Mouse (Mus musculus): ENCODE measurements at regions not wholly inside any gene's neighbourhood (a gene's known extent, or its start where the extent isn't known, plus 50 kb on each side); places are given as distances from the start of the nearest gene placed in this dataset.

- ATAC-seq (ENCODE audit: low read depth) = peak; percentile 47; the same call in 1 of the 2 replicates
- Histone ChIP-seq H3K9ac (ENCODE audit: low read depth, low read length) (no peak overlapping the region), H3K4me1 (ENCODE audit: control insufficient read depth, low read depth, low read length) (no peaks in the 10 kb centered on the region), H3K27me3 (ENCODE audit: control insufficient read depth, insufficient read depth, low read depth, low read length) (no peaks in the 10 kb centered on the region; the same call in 1 of the 2 replicates), H3K4me3 (ENCODE audit: low read depth, low read length) (no peak overlapping the region), H3K36me3 (ENCODE audit: control insufficient read depth, insufficient read depth) (no peaks in the 10 kb centered on the region), H3K4me2 (ENCODE audit: low read depth, low read length) (no peak overlapping the region), H3K9me3 (replicated peaks; ENCODE audit: control insufficient read depth, low read length) (no peaks in the 10 kb centered on the region), H3K27ac (ENCODE audit: low read length) (no peak overlapping the region)
- WGBS (ENCODE audit: insufficient replicate concordance) = 41% methylated on average over 4 of the region's 4 CpGs
Measured at GRCm38 (mm10) chr19:14724637-14725036, 126.8 kb upstream of the Tle4 start.

DNA sequence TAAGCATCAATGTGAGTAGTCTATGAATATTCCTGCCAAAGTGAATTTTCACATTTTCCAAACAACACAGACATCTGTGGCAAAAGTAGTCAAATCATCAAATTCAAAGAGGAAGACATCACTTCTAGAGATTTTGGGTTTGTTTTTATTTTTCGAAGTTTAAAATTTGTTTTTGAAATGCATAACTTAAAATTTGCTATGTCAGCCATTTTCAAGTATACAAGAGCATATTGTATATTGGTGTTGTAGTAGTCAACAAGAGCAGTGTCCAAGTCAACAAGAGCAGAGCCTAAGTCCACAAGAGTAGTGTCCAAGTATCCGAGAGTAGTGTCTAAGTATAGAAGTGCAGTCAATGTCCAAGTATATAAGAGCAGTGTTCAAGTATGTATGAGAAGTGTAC is 107.9 kb upstream of the Tle4 start:
- 59% methylated on average over 2 of the region's 2 CpGs for WGBS (ENCODE audit: insufficient replicate concordance)
- no peaks in the 10 kb centered on the region for H3K27me3 ChIP-seq (ENCODE audit: control insufficient read depth, insufficient read depth, low read depth, low read length)
- no peak overlapping the region for H3K9ac ChIP-seq (ENCODE audit: low read depth, low read length)
- no peaks in the 10 kb centered on the region for H3K4me1 ChIP-seq (ENCODE audit: control insufficient read depth, low read depth, low read length)
- H3K9me3 ChIP-seq (replicated peaks; ENCODE audit: control insufficient read depth, low read length) = no peaks in the 10 kb centered on the region
- H3K4me2 ChIP-seq (ENCODE audit: low read depth, low read length) = no peak overlapping the region
- ATAC-seq (ENCODE audit: low read depth) = no peak
- H3K36me3 ChIP-seq (ENCODE audit: control insufficient read depth, insufficient read depth) = no peaks in the 10 kb centered on the region
- H3K4me3 ChIP-seq (ENCODE audit: low read depth, low read length) = no peak overlapping the region
- H3K27ac ChIP-seq (ENCODE audit: low read length) = no peak overlapping the region

- no peaks in the 10 kb centered on the region for H3K9me3 ChIP-seq (replicated peaks; ENCODE audit: control insufficient read depth, low read length)
- ATAC-seq (ENCODE audit: low read depth) = no peak
- WGBS (ENCODE audit: insufficient replicate concordance) = 66% methylated on average over 4 of the region's 4 CpGs
Measured at GRCm38 (mm10) chr19:14701116-14701515, 103.3 kb upstream of the Tle4 start.

DNA sequence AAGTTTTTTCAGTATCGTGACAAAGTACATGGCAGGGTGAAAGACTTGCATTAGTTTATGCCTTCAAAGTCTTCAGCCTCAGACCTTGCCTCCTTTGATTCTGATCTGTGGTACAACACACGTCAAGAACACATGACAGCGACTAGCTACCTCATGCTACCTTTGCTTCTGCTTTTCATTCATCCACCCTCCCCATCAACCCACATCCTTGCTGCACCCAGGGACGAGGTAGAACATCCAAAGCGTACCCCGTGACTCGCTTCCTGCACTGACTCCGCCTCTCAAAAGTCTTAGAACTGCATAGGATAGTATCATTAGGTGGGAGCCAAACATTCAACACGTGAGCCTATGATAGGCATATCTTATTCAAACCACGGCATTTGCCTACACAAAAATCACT is 97.5 kb upstream of the Tle4 start:
- no peak overlapping the region for H3K27ac ChIP-seq (ENCODE audit: low read length)
- no peak overlapping the region for H3K9ac ChIP-seq (ENCODE audit: low read depth, low read length)
- H3K9me3 ChIP-seq (replicated peaks; ENCODE audit: control insufficient read depth, low read length) = no peaks in the 10 kb centered on the region
- no peak overlapping the region for H3K4me3 ChIP-seq (ENCODE audit: low read depth, low read length)
- ATAC-seq (ENCODE audit: low read depth) = no peak
- H3K36me3 ChIP-seq (ENCODE audit: control insufficient read depth, insufficient read depth) = no peaks in the 10 kb centered on the region
- H3K27me3 ChIP-seq (ENCODE audit: control insufficient read depth, insufficient read depth, low read depth, low read length) = no peaks in the 10 kb centered on the region
- H3K4me2 ChIP-seq (ENCODE audit: low read depth, low read length) = no peak overlapping the region
- WGBS (ENCODE audit: insufficient replicate concordance) = 57% methylated on average over 10 of the region's 10 CpGs
- no peaks in the 10 kb centered on the region for H3K4me1 ChIP-seq (ENCODE audit: control insufficient read depth, low read depth, low read length)

More at GRCm38 (mm10) chr19:14701116-14701515, 103.3 kb upstream of the Tle4 start:
- Histone ChIP-seq H3K27me3 (ENCODE audit: control insufficient read depth, insufficient read depth, low read depth, low read length) (no peaks in the 10 kb centered on the region), H3K9ac (ENCODE audit: low read depth, low read length) (no peak overlapping the region), H3K36me3 (ENCODE audit: control insufficient read depth, insufficient read depth) (no peaks in the 10 kb centered on the region), H3K27ac (ENCODE audit: low read length) (no peak overlapping the region), H3K4me1 (ENCODE audit: control insufficient read depth, low read depth, low read length) (no peaks in the 10 kb centered on the region), H3K4me3 (ENCODE audit: low read depth, low read length) (no peak overlapping the region), H3K4me2 (ENCODE audit: low read depth, low read length) (no peak overlapping the region)

- Histone ChIP-seq H3K4me1 (ENCODE audit: control insufficient read depth, low read depth, low read length) (no peaks in the 10 kb centered on the region), H3K4me3 (ENCODE audit: low read depth, low read length) (no peak overlapping the region), H3K9me3 (replicated peaks; ENCODE audit: control insufficient read depth, low read length) (no peaks in the 10 kb centered on the region), H3K36me3 (ENCODE audit: control insufficient read depth, insufficient read depth) (no peaks in the 10 kb centered on the region), H3K4me2 (ENCODE audit: low read depth, low read length) (no peak overlapping the region), H3K27me3 (ENCODE audit: control insufficient read depth, insufficient read depth, low read depth, low read length) (no peaks in the 10 kb centered on the region), H3K27ac (ENCODE audit: low read length) (no peak overlapping the region), H3K9ac (ENCODE audit: low read depth, low read length) (no peak overlapping the region)
- ATAC-seq (ENCODE audit: low read depth) = no peak
Measured at GRCm38 (mm10) chr19:14692183-14692582, 94.3 kb upstream of the Tle4 start.

DNA sequence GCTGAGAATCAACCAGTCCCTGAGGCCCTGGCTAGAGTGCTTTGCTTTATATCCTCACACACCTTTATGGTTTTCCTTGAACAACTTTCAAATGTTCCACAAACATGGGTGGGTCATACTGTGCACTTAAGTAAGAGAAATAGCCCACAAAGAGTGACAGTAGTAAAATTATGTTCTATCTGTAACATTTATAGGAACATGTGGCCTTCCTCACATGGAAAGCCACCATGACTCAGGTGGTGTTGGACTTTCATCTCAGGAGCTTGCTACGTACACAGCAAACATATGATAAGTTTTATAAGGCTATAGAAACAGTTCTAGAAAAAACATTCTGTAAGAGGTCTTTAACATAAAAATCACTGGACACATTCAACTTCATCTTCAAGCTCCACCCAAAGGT is 87.8 kb upstream of the Tle4 start:
- Histone ChIP-seq H3K36me3 (ENCODE audit: control insufficient read depth, insufficient read depth) (no peaks in the 10 kb centered on the region), H3K4me2 (ENCODE audit: low read depth, low read length) (no peak overlapping the region), H3K27me3 (ENCODE audit: control insufficient read depth, insufficient read depth, low read depth, low read length) (no peaks in the 10 kb centered on the region), H3K4me1 (ENCODE audit: control insufficient read depth, low read depth, low read length) (no peaks in the 10 kb centered on the region), H3K4me3 (ENCODE audit: low read depth, low read length) (no peak overlapping the region), H3K9ac (ENCODE audit: low read depth, low read length) (no peak overlapping the region), H3K9me3 (replicated peaks; ENCODE audit: control insufficient read depth, low read length) (no peaks in the 10 kb centered on the region), H3K27ac (ENCODE audit: low read length) (no peak overlapping the region)
- no peak for ATAC-seq (ENCODE audit: low read depth)
- WGBS (ENCODE audit: insufficient replicate concordance) = 76% methylated on average over 1 of the region's 1 CpGs

GRCm38 (mm10) chr19:14684669-14685068 is 86.8 kb upstream of the Tle4 start:
- H3K4me3 ChIP-seq (ENCODE audit: low read depth, low read length) = no peak overlapping the region
- H3K9me3 ChIP-seq (replicated peaks; ENCODE audit: control insufficient read depth, low read length) = no peaks in the 10 kb centered on the region
- no peak overlapping the region for H3K4me2 ChIP-seq (ENCODE audit: low read depth, low read length)
- no peaks in the 10 kb centered on the region for H3K36me3 ChIP-seq (ENCODE audit: control insufficient read depth, insufficient read depth)
- 77% methylated on average over 3 of the region's 3 CpGs for WGBS (ENCODE audit: insufficient replicate concordance)
- ATAC-seq (ENCODE audit: low read depth) = no peak
- no peaks in the 10 kb centered on the region for H3K27me3 ChIP-seq (ENCODE audit: control insufficient read depth, insufficient read depth, low read depth, low read length)
- H3K9ac ChIP-seq (ENCODE audit: low read depth, low read length) = no peak overlapping the region
- no peaks in the 10 kb centered on the region for H3K4me1 ChIP-seq (ENCODE audit: control insufficient read depth, low read depth, low read length)
- H3K27ac ChIP-seq (ENCODE audit: low read length) = no peak overlapping the region

DNA sequence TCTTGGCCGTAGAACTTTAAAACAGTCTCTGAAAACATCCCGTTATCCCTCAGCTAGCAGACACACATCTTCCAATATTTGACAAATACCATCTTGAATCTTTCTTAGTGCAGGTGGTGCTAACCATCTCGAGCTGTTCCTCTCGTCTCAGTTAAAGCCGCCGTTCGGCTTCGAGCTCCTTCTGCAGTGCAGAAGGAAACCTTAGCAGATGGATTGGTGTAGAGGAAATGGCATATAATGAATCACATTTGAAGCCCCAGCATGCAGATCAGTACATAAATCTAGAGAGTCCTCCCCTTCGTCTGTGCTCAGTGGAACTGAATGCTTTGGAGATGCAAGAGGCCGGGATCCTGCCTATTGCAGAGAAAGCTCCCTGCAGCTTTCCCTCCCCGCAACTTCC is 83.5 kb upstream of the Tle4 start:
- Histone ChIP-seq H3K4me2 (ENCODE audit: low read depth, low read length) (no peak overlapping the region), H3K27me3 (ENCODE audit: control insufficient read depth, insufficient read depth, low read depth, low read length) (no peaks in the 10 kb centered on the region)
- ATAC-seq (ENCODE audit: low read depth) = no peak

GRCm38 (mm10) chr19:14679776-14680175 is 81.9 kb upstream of the Tle4 start:
- 58% methylated on average over 2 of the region's 2 CpGs for WGBS (ENCODE audit: insufficient replicate concordance)
- H3K4me3 ChIP-seq (ENCODE audit: low read depth, low read length) = no peak overlapping the region
- H3K4me2 ChIP-seq (ENCODE audit: low read depth, low read length) = no peak overlapping the region
- no peaks in the 10 kb centered on the region for H3K9me3 ChIP-seq (replicated peaks; ENCODE audit: control insufficient read depth, low read length)
- H3K36me3 ChIP-seq (ENCODE audit: control insufficient read depth, insufficient read depth) = no peaks in the 10 kb centered on the region
- no peaks in the 10 kb centered on the region for H3K27me3 ChIP-seq (ENCODE audit: control insufficient read depth, insufficient read depth, low read depth, low read length)
- no peak overlapping the region for H3K27ac ChIP-seq (ENCODE audit: low read length)
- H3K4me1 ChIP-seq (ENCODE audit: control insufficient read depth, low read depth, low read length) = no peaks in the 10 kb centered on the region
- H3K9ac ChIP-seq (ENCODE audit: low read depth, low read length) = no peak overlapping the region
- no peak for ATAC-seq (ENCODE audit: low read depth)

More for the DNA sequence above, 83.5 kb upstream of the Tle4 start:
- Histone ChIP-seq H3K36me3 (ENCODE audit: control insufficient read depth, insufficient read depth) (no peaks in the 10 kb centered on the region), H3K4me3 (ENCODE audit: low read depth, low read length) (no peak overlapping the region), H3K9ac (ENCODE audit: low read depth, low read length) (no peak overlapping the region), H3K27ac (ENCODE audit: low read length) (no peak overlapping the region), H3K4me1 (ENCODE audit: control insufficient read depth, low read depth, low read length) (no peaks in the 10 kb centered on the region), H3K9me3 (replicated peaks; ENCODE audit: control insufficient read depth, low read length) (no peaks in the 10 kb centered on the region)
- 40% methylated on average over 11 of the region's 11 CpGs for WGBS (ENCODE audit: insufficient replicate concordance)

GRCm38 (mm10) chr19:14678584-14678983 is 80.7 kb upstream of the Tle4 start:
- Histone ChIP-seq H3K36me3 (ENCODE audit: control insufficient read depth, insufficient read depth) (no peaks in the 10 kb centered on the region), H3K27me3 (ENCODE audit: control insufficient read depth, insufficient read depth, low read depth, low read length) (no peaks in the 10 kb centered on the region), H3K4me3 (ENCODE audit: low read depth, low read length) (no peak overlapping the region), H3K4me2 (ENCODE audit: low read depth, low read length) (no peak overlapping the region), H3K4me1 (ENCODE audit: control insufficient read depth, low read depth, low read length) (no peaks in the 10 kb centered on the region), H3K9ac (ENCODE audit: low read depth, low read length) (no peak overlapping the region), H3K27ac (ENCODE audit: low read length) (no peak overlapping the region), H3K9me3 (replicated peaks; ENCODE audit: control insufficient read depth, low read length) (no peaks in the 10 kb centered on the region)
- WGBS (ENCODE audit: insufficient replicate concordance) = 24% methylated on average over 4 of the region's 4 CpGs
- ATAC-seq (ENCODE audit: low read depth) = no peak

Data from liver, embryonic 16.5 days (tissue).